Mouse (Mus musculus): ENCODE measurements at regions not wholly inside any gene's neighbourhood (a gene's known extent, or its start where the extent isn't known, plus 50 kb on each side); places are given as distances from the start of the nearest gene placed in this dataset.

DNA sequence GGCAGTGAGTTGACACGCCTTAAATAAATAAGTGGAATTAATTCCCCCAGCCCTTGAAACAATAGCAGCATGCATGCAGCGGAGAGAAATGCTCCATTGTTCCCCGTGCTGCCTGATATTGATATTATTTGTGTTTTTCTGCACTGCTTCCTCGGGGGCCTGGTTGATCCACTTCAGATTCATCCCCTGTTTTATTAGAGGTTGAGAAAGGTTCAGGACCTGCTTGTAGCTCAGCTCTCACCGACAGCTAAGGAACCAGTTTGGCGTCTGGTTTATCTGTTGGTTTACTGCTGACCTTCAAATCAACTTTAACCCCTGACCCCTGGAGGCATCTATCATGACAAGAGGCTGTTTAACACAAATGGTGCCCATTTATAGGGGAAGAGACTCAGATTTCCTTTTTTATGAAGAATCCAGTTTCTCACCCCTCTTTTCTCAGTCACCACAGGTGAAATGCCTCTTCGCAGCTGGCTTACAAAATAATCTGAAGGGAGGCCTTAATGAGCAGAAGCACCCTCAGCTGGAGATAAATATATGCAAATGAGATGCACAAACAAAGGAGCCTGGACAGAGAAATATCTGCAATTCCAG lies 270.8 kb downstream of the Meis1 start:
- TF ChIP-seq EP300 (IDR thresholded peaks at IDR 0.05; ENCODE audit: low read depth) (no peak), CTCF (IDR thresholded peaks at IDR 0.05; ENCODE audit: low read depth) (no peak)
